Mouse (Mus musculus) intestine, embryonic 14.5 days (tissue): ENCODE measurements around the gene Nup153. TPM values are rescaled to one million over a fixed set of nuclear protein-coding genes. Genes with fewer than 3 reads are reported as not detected.

Experiments
- ATAC-seq: fragments of 200-750 bp; cut with Nextera tagmentation; replicated peaks from 2 replicates; pipeline ENCODE4 v1.8.0; 2017; ENCODE audit warnings: low read depth, moderate number of reproducible peaks, moderate TSS enrichment, moderate library complexity; ENCODE audit not compliant: low FRiP score, low TSS enrichment
- DNase-seq: peaks from one replicate; pipeline ENCODE4 v3.0.0-alpha.2; 2018; ENCODE audit warnings: low spot score
- H3K27ac ChIP-seq: fragments of 300-500 bp; sonication (generic); 2 replicates; pipeline ENCODE4 v1.5.1; 2014; ENCODE audit warnings: low read depth, mild to moderate bottlenecking, control low read depth
- H3K27me3 ChIP-seq: fragments of 300-500 bp; sonication (generic); replicated peaks from 2 replicates; pipeline ENCODE4 v1.6.1; 2014; ENCODE audit warnings: low read length, control low read depth; ENCODE audit not compliant: control insufficient read depth, insufficient read depth
- H3K36me3 ChIP-seq: fragments of 300-500 bp; sonication (generic); 2 replicates; pipeline ENCODE4 v1.6.1; 2014; ENCODE audit warnings: low read length, control low read depth; ENCODE audit not compliant: control insufficient read depth, insufficient read depth
- H3K4me1 ChIP-seq: fragments of 300-500 bp; sonication (generic); replicated peaks from 2 replicates; pipeline ENCODE4 v1.6.1; 2014; ENCODE audit warnings: low read length, control low read depth, mixed read lengths; ENCODE audit not compliant: control insufficient read depth, insufficient read depth
- H3K4me2 ChIP-seq: fragments of 300-500 bp; sonication (generic); 2 replicates; pipeline ENCODE4 v1.6.1; 2014; ENCODE audit warnings: low read length
- H3K4me3 ChIP-seq: fragments of 300-500 bp; sonication (generic); 2 replicates; pipeline ENCODE4 v1.5.1; 2014; ENCODE audit warnings: low read depth, low read length, control low read depth, mixed read lengths
- H3K9ac ChIP-seq: fragments of 300-500 bp; sonication (generic); 2 replicates; pipeline ENCODE4 v1.6.1; 2014; ENCODE audit warnings: mild to moderate bottlenecking, low read length
- H3K9me3 ChIP-seq: fragments of 300-500 bp; sonication (generic); 2 replicates; pipeline ENCODE4 v1.6.1; 2016; ENCODE audit warnings: low read length, control low read depth; ENCODE audit not compliant: control insufficient read depth
- WGBS: fragments of 180-500 bp; shearing (Covaris S2); extraction: QIAGEN DNeasy Blood & Tissue Kit; methylation state at CpG from one replicate; pipeline ENCODE4 v1.1.7; 2014; 5-methylcytosine and 5-hydroxymethylcytosine counted together
- polyA plus RNA-seq: library from polyadenylated mRNA; unstranded; fragments of >200 nt; fragmentation: Nextera tagmentation; extraction: Ambion mirVana; gene quantifications from 2 replicates; pipeline ENCODE4 v1.2.1, GENCODE M21; 2014

The Nup153 gene
- polyA plus RNA-seq, 1 experiment from 2014 or later, result 37.5 TPM

- ATAC-seq, result no peak
- H3K4me3 ChIP-seq, result no peak overlapping the region
- no peaks in the 10 kb centered on the region for H3K27me3 ChIP-seq
- DNase-seq, result no peak
- no peaks in the 10 kb centered on the region for H3K36me3 ChIP-seq
- no peak overlapping the region for H3K27ac ChIP-seq
- no peak overlapping the region for H3K9ac ChIP-seq
- H3K4me2 ChIP-seq, result no peak overlapping the region
- H3K9me3 ChIP-seq, result no peaks in the 10 kb centered on the region
- H3K4me1 ChIP-seq, result peaks cover 13% of the 10 kb centered on the region; the same call in 1 of the 2 replicates
Measured at GRCm38 (mm10) chr13:46724371-46724770, 3.4 kb downstream of the Nup153 start.

GRCm38 (mm10) chr13:46721009-46721408 lies 6.7 kb downstream of the Nup153 start:
- Histone ChIP-seq H3K4me2 (no peak overlapping the region), H3K9ac (no peak overlapping the region), H3K27me3 (no peaks in the 10 kb centered on the region), H3K4me3 (no peak overlapping the region), H3K27ac (no peak overlapping the region), H3K9me3 (no peaks in the 10 kb centered on the region), H3K36me3 (peaks cover 13% of the 10 kb centered on the region; the same call in 1 of the 2 replicates), H3K4me1 (peaks cover 13% of the 10 kb centered on the region; the same call in 1 of the 2 replicates)
- ATAC-seq, result no peak
- no peak for DNase-seq

DNA sequence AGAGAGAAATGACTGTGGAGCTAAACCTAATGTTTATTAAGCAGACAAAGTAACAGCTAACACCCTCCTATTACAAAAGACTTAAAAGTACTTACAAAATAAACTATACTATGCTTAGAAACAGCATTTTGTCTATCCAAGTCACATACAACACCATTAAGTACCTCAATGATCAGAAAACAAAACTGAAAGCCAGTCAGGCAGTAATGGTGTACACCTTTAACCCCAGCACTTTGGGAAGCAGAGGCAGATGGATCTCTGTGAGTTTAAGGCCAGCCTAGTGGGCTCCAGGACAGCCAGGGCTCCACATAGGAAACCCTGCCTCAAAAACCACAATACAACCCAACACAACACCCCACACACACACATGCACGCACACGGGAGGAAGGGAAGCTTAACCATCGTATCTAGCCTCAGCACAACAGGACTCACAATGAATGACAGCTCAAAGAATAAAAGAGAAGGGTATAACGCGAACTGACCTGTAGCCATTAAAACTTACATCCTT lies 8.8 kb downstream of the Nup153 start:
- no peak overlapping the region for H3K4me2 ChIP-seq
- ATAC-seq (no peak), DNase-seq (no peak)
- H3K4me3 ChIP-seq, result no peak overlapping the region
- peaks cover 22% of the 10 kb centered on the region for H3K36me3 ChIP-seq
- no peaks in the 10 kb centered on the region for H3K9me3 ChIP-seq
- no peak overlapping the region for H3K9ac ChIP-seq
- H3K27ac ChIP-seq, result no peak overlapping the region
- H3K4me1 ChIP-seq, result no peaks in the 10 kb centered on the region
- no peaks in the 10 kb centered on the region for H3K27me3 ChIP-seq
- 83% methylated on average over 5 of the region's 5 CpGs for WGBS

GRCm38 (mm10) chr13:46715976-46716639 lies 11.6 kb downstream of the Nup153 start:
- H3K4me2 ChIP-seq, result no peak overlapping the region
- H3K4me3 ChIP-seq, result no peak overlapping the region
- no peak overlapping the region for H3K27ac ChIP-seq
- DNase-seq (no peak), ATAC-seq (no peak)
- no peaks in the 10 kb centered on the region for H3K27me3 ChIP-seq
- H3K9me3 ChIP-seq, result no peaks in the 10 kb centered on the region
- WGBS, result 77% methylated on average over 3 of the region's 3 CpGs
- H3K36me3 ChIP-seq, result peaks cover 47% of the 10 kb centered on the region
- no peaks in the 10 kb centered on the region for H3K4me1 ChIP-seq
- H3K9ac ChIP-seq, result no peak overlapping the region

GRCm38 (mm10) chr13:46713486-46713885 lies 14.3 kb downstream of the Nup153 start:
- H3K4me1 ChIP-seq, result no peaks in the 10 kb centered on the region
- ATAC-seq, result no peak
- WGBS, result 95% methylated on average over 5 of the region's 5 CpGs
- no peaks in the 10 kb centered on the region for H3K9me3 ChIP-seq
- H3K9ac ChIP-seq, result no peak overlapping the region
- no peak overlapping the region for H3K27ac ChIP-seq
- DNase-seq, result no peak
- H3K36me3 ChIP-seq, result peaks cover 66% of the 10 kb centered on the region
- H3K4me2 ChIP-seq, result no peak overlapping the region
- no peak overlapping the region for H3K4me3 ChIP-seq
- no peaks in the 10 kb centered on the region for H3K27me3 ChIP-seq

DNA sequence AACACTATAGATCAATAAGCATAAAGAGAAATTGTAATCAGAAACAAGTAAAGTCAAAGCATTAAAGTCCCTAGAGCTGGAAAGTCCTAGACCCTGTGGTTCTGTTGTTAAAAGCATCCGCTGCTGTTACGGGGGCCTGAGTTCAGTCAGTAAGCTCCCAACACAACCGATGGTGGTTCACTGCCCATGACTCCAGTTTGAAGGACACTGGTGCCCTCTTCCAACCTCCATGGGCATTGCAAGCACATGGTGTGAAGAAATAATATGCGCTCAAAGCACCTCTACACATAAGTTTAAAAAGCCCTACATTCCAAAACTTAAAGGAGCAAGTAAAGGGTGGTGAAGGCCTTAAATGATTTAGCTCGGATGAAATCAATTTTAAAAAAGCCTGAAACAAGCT lies 24.6 kb downstream of the Nup153 start:
- peaks cover 60% of the 10 kb centered on the region for H3K36me3 ChIP-seq
- no peak overlapping the region for H3K4me2 ChIP-seq
- no peak for DNase-seq
- no peak overlapping the region for H3K4me3 ChIP-seq
- no peak overlapping the region for H3K9ac ChIP-seq
- 87% methylated on average over 5 of the region's 5 CpGs for WGBS
- H3K27me3 ChIP-seq, result no peaks in the 10 kb centered on the region
- H3K4me1 ChIP-seq, result no peaks in the 10 kb centered on the region
- no peak overlapping the region for H3K27ac ChIP-seq
- H3K9me3 ChIP-seq, result no peaks in the 10 kb centered on the region
- no peak for ATAC-seq

GRCm38 (mm10) chr13:46701486-46701885 lies 26.3 kb downstream of the Nup153 start:
- Histone ChIP-seq H3K9me3 (no peaks in the 10 kb centered on the region), H3K9ac (no peak overlapping the region), H3K27ac (no peak overlapping the region), H3K4me3 (no peak overlapping the region), H3K4me1 (no peaks in the 10 kb centered on the region), H3K4me2 (no peak overlapping the region), H3K36me3 (peaks cover 59% of the 10 kb centered on the region), H3K27me3 (no peaks in the 10 kb centered on the region)
- no peak for ATAC-seq
- no peak for DNase-seq
- WGBS, result 87% methylated on average over 2 of the region's 2 CpGs

GRCm38 (mm10) chr13:46699372-46699771 lies 28.4 kb downstream of the Nup153 start:
- Histone ChIP-seq H3K4me3 (no peak overlapping the region), H3K4me1 (no peaks in the 10 kb centered on the region), H3K9me3 (no peaks in the 10 kb centered on the region), H3K27me3 (no peaks in the 10 kb centered on the region), H3K27ac (no peak overlapping the region), H3K9ac (no peak overlapping the region), H3K36me3 (peaks cover 74% of the 10 kb centered on the region), H3K4me2 (no peak overlapping the region)
- no peak for ATAC-seq
- WGBS, result 92% methylated on average over 1 of the region's 1 CpGs
- DNase-seq, result no peak

DNA sequence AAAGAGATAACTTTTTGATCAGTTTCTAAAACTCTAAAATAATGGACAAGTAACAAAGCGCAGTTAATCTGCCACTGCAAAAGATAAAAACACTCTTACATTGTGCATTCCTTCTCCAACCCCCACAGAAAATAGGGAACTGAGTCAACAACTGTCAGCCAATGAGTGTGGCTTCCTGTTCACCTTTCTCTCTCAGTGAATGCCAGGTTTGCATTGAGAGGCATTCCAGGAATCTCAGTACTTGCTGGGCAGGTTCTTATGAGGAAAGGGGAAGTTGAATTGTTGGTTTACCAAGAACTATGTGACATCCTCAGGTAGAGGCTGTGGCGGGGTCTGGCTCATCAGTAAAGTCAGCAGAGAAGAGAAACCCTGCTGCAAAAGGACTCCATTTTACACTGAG lies 31.0 kb downstream of the Nup153 start:
- 81% methylated on average over 2 of the region's 2 CpGs for WGBS
- Histone ChIP-seq H3K4me3 (no peak overlapping the region), H3K36me3 (peaks cover 74% of the 10 kb centered on the region), H3K9me3 (no peaks in the 10 kb centered on the region), H3K4me1 (no peaks in the 10 kb centered on the region), H3K27ac (no peak overlapping the region), H3K9ac (no peak overlapping the region), H3K27me3 (no peaks in the 10 kb centered on the region), H3K4me2 (no peak overlapping the region)
- no peak for ATAC-seq
- no peak for DNase-seq
